ENCODE assay signal across 16 mouse cellular contexts in the genomic region with DNA sequence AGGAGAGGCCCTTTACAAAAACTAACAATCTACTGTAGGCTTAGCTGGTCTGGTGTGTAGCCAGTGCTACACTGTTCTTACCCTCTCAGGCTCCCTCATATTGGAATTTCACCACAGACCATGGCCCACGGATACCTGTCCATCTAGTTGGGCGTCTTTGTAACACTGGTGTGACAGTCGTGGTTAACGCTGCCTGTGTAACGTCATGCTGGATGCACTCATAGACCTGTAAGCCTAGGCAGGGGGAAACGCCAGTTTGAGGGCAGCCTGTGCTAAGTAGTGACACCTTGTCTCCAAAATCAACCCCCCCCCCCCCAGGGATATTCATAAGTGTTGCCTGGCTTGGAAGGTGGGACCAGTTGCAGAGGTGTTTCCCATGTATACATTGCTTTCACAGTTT. TPM values are rescaled to one million over a fixed set of nuclear protein-coding genes. Genes with fewer than 3 reads are reported as not detected.
A peak's percentile ranks its signal among the peaks of the same experiment; 100 is the strongest.
DNase-seq lines count a peak whose midpoint lies in the region; ATAC-seq and TF ChIP-seq lines count a peak whose summit lies in the region.
"Had no signal": no experiment of that assay in that cellular context is flagged by ENCODE, and none has a peak within 500 bp of the region (broad histone marks: within the 10 kb centered on the region; RNA-seq: fewer than 3 reads in every experiment).

No protein-coding gene starts in this region.

- H3K36me3 ChIP-seq in embryonic facial prominence, embryonic 13.5 days = no peaks in the 10 kb centered on the region
- no peaks in the 10 kb centered on the region for H3K36me3 ChIP-seq in embryonic facial prominence, embryonic 10.5 days (replicated peaks)
- H3K36me3 ChIP-seq in heart, embryonic 16.5 days (ENCODE audit: control insufficient read depth, insufficient read depth) = no peaks in the 10 kb centered on the region
- no peaks in the 10 kb centered on the region for H3K36me3 ChIP-seq in lung, embryonic 14.5 days (ENCODE audit: insufficient read depth)
- H3K36me3 ChIP-seq in neural tube, embryonic 12.5 days = no peaks in the 10 kb centered on the region
- H3K36me3 ChIP-seq: hindbrain, embryonic 12.5 days; midbrain, embryonic 15.5 days; neural tube, embryonic 13.5 days had no signal

- no peak for DNase-seq in embryonic facial prominence, embryonic 10.5 days (ENCODE audit: low spot score)
- no peak for DNase-seq in heart, adult 11 months
- DNase-seq in lung, embryonic 14.5 days = peak; percentile 17
- no peak for DNase-seq in lung, postnatal 4 days
- DNase-seq in neural tube, embryonic 10.5 days (ENCODE audit: extremely low spot score, low spot score) = no peak
- DNase-seq: cerebellum, adult 2 months; cerebellum, postnatal 36 days; right cerebral cortex, adult 18-20 months had no signal

- no peak for ATAC-seq in embryonic facial prominence, embryonic 13.5 days (ENCODE audit: insufficient number of reproducible peaks, insufficient read depth, low FRiP score, low TSS enrichment, low read depth)
- no peak for ATAC-seq in heart, embryonic 16.5 days (replicated peaks; ENCODE audit: extremely low read depth, insufficient read depth, low FRiP score)
- no peak for ATAC-seq in lung, embryonic 14.5 days (ENCODE audit: insufficient read depth)
- no peak for ATAC-seq in neural tube, embryonic 12.5 days (ENCODE audit: low FRiP score, low read depth)
- ATAC-seq: midbrain, embryonic 15.5 days had no signal

- peaks cover 71% of the 10 kb centered on the region for H3K4me1 ChIP-seq in embryonic facial prominence, embryonic 13.5 days
- H3K4me1 ChIP-seq in embryonic facial prominence, embryonic 10.5 days = peaks cover 88% of the 10 kb centered on the region
- peaks cover 64% of the 10 kb centered on the region for H3K4me1 ChIP-seq in heart, embryonic 16.5 days (ENCODE audit: control insufficient read depth, insufficient read depth, low read length)
- peaks cover 21% of the 10 kb centered on the region; the same call in 1 of the 2 replicates for H3K4me1 ChIP-seq in lung, embryonic 14.5 days (ENCODE audit: insufficient read depth)
- peaks cover 46% of the 10 kb centered on the region for H3K4me1 ChIP-seq in neural tube, embryonic 12.5 days

- no peaks in the 10 kb centered on the region for H3K27me3 ChIP-seq in embryonic facial prominence, embryonic 13.5 days
- H3K27me3 ChIP-seq in embryonic facial prominence, embryonic 10.5 days (replicated peaks; ENCODE audit: low read depth, poor library complexity, severe bottlenecking) = no peaks in the 10 kb centered on the region
- H3K27me3 ChIP-seq in heart, embryonic 16.5 days (ENCODE audit: control insufficient read depth, insufficient read depth, low read length) = no peaks in the 10 kb centered on the region
- H3K27me3 ChIP-seq in lung, embryonic 14.5 days (ENCODE audit: insufficient read depth, low read length) = no peaks in the 10 kb centered on the region
- no peaks in the 10 kb centered on the region for H3K27me3 ChIP-seq in neural tube, embryonic 12.5 days (replicated peaks)
- H3K27me3 ChIP-seq: hindbrain, embryonic 12.5 days; midbrain, embryonic 15.5 days; neural tube, embryonic 13.5 days had no signal

- peak overlapping the region; percentile 0; the same call in 1 of the 2 replicates for H3K4me2 ChIP-seq in embryonic facial prominence, embryonic 13.5 days
- peak overlapping the region; percentile 40 for H3K4me2 ChIP-seq in heart, embryonic 16.5 days (ENCODE audit: low read depth, low read length)
- H3K4me2 ChIP-seq in lung, embryonic 14.5 days = peak overlapping the region; percentile 29; the same call in 1 of the 2 replicates
- 0 out of 2 replicates have a peak overlapping the region, but pooled peaks have one; percentile 4 for H3K4me2 ChIP-seq in neural tube, embryonic 12.5 days (replicated peaks)
- H3K4me2 ChIP-seq: hindbrain, embryonic 12.5 days; midbrain, embryonic 15.5 days; neural tube, embryonic 13.5 days had no signal

- WGBS in embryonic facial prominence, embryonic 13.5 days = 55% methylated on average over 6 of the region's 6 CpGs
- 76% methylated on average over 6 of the region's 6 CpGs for WGBS in embryonic facial prominence, embryonic 10.5 days
- WGBS in heart, embryonic 16.5 days = 51% methylated on average over 6 of the region's 6 CpGs
- 59% methylated on average over 6 of the region's 6 CpGs for WGBS in lung, embryonic 14.5 days
- WGBS in neural tube, embryonic 12.5 days = 71% methylated on average over 6 of the region's 6 CpGs

- H3K4me3 ChIP-seq in embryonic facial prominence, embryonic 13.5 days = no peak overlapping the region
- no peak overlapping the region; the same call in 1 of the 2 replicates for H3K4me3 ChIP-seq in embryonic facial prominence, embryonic 10.5 days
- no peak overlapping the region for H3K4me3 ChIP-seq in heart, embryonic 16.5 days (ENCODE audit: low read length)
- H3K4me3 ChIP-seq in lung, embryonic 14.5 days (ENCODE audit: low read depth, low read length) = no peak overlapping the region
- no peak overlapping the region for H3K4me3 ChIP-seq in neural tube, embryonic 12.5 days
- H3K4me3 ChIP-seq: hindbrain, embryonic 12.5 days; midbrain, embryonic 15.5 days; neural tube, embryonic 13.5 days had no signal

- H3K27ac ChIP-seq in embryonic facial prominence, embryonic 13.5 days = no peak overlapping the region
- no peak overlapping the region for H3K27ac ChIP-seq in embryonic facial prominence, embryonic 10.5 days (replicated peaks)
- no peak overlapping the region for H3K27ac ChIP-seq in heart, embryonic 16.5 days (ENCODE audit: low read length)
- no peak overlapping the region for H3K27ac ChIP-seq in lung, embryonic 14.5 days (ENCODE audit: low read depth)
- no peak overlapping the region for H3K27ac ChIP-seq in neural tube, embryonic 12.5 days
- H3K27ac ChIP-seq: gastrocnemius, adult 2 months; hindbrain, embryonic 12.5 days; liver, embryonic 14.5 days; midbrain, embryonic 15.5 days; neural tube, embryonic 13.5 days had no signal

- H3K9ac ChIP-seq in embryonic facial prominence, embryonic 13.5 days = no peak overlapping the region
- H3K9ac ChIP-seq in heart, embryonic 16.5 days (ENCODE audit: low read length) = 0 out of 2 replicates have a peak overlapping the region, but pooled peaks have one; percentile 44
- no peak overlapping the region for H3K9ac ChIP-seq in lung, embryonic 14.5 days
- H3K9ac ChIP-seq in neural tube, embryonic 12.5 days = no peak overlapping the region
- H3K9ac ChIP-seq: hindbrain, embryonic 12.5 days; liver, embryonic 14.5 days; midbrain, embryonic 15.5 days; neural tube, embryonic 13.5 days had no signal

- H3K9me3 ChIP-seq in embryonic facial prominence, embryonic 13.5 days = no peaks in the 10 kb centered on the region
- H3K9me3 ChIP-seq in embryonic facial prominence, embryonic 10.5 days = no peaks in the 10 kb centered on the region
- H3K9me3 ChIP-seq in heart, embryonic 16.5 days (replicated peaks; ENCODE audit: control insufficient read depth, low read length) = no peaks in the 10 kb centered on the region
- H3K9me3 ChIP-seq in lung, embryonic 14.5 days (ENCODE audit: low read depth, low read length) = no peaks in the 10 kb centered on the region
- H3K9me3 ChIP-seq in neural tube, embryonic 12.5 days = no peaks in the 10 kb centered on the region
- H3K9me3 ChIP-seq: hindbrain, embryonic 12.5 days; midbrain, embryonic 15.5 days; neural tube, embryonic 13.5 days had no signal

- no peak for TF ChIP-seq CTCF in lung, embryonic 14.5 days (IDR thresholded peaks at IDR 0.05; ENCODE audit: low read depth)

RNA-seq across cellular contexts. Expression of gene Igf1r, which starts 4.7 kb away (rescaled TPM):
- 28.7 and 34.2 TPM in 2 replicates for polyA plus RNA-seq in embryonic facial prominence, embryonic 13.5 days (2015; fragmentation: Nextera tagmentation; extraction: Ambion mirVana)
- polyA plus RNA-seq in embryonic facial prominence, embryonic 10.5 days (2016; fragmentation: Nextera tagmentation; extraction: Ambion mirVana) = 22.6 and 25.2 TPM in 2 replicates
- polyA plus RNA-seq in heart, embryonic 16.5 days (2015; fragmentation: Nextera tagmentation; extraction: Ambion mirVana) = 16.4 and 18.4 TPM in 2 replicates
- polyA plus RNA-seq in lung, embryonic 14.5 days (2014; fragmentation: Nextera tagmentation; extraction: Ambion mirVana) = 19.6 and 19.7 TPM in 2 replicates
- 34.7 and 38.7 TPM in 2 replicates for polyA plus RNA-seq in neural tube, embryonic 12.5 days (2016; fragmentation: Nextera tagmentation; extraction: Ambion mirVana)
